Mouse (Mus musculus) adrenal gland (tissue): ENCODE measurements around the gene Cdk13.

Experiments used
- microRNA-seq, 2 experiments: library from miRNA; unstranded; fragments of <30 nt; microRNA quantifications; one replicate each; pipeline ENCODE4; 2019

The Cdk13 gene

Small RNA genes within 50 kb of the gene (microRNA-seq; reads per million reads assigned to microRNA genes)
- 0 reads per million in 2 experiments for gene Mir466i
